Mouse (Mus musculus) testis, postnatal 14 days (tissue): ENCODE data around the gene Lmcd1.

ENCODE experiments used
- DNase-seq: peaks from one replicate; pipeline ENCODE4 v3.0.0; 2021; ENCODE audit warnings: low spot score

Gene Lmcd1

DNA sequence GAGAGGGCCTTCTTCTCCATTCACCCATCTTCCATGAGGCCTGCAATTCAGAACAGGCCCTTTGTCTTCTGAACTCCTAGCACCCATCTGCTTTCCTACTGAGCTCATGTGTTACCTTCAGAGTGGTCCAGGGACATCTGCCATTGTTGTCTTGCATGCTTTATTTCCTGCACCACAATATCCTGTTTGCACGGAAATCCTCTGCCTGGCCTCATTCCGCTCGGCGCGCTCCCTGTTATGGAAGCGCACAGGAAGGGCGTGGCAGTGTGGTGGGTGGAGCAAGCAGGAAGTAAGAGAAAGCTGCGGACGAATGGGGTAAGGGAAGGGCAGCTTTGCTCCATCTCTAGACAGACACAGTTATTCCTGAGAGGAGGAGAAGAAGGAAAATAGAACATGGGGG, 14.1 kb downstream of the Lmcd1 start:
- no peak for DNase-seq

- no peak for DNase-seq
These were observed 14.7 kb downstream of the Lmcd1 start for GRCm38 (mm10) chr6:112288271-112288670.

- no peak for DNase-seq
These were observed 17.6 kb downstream of the Lmcd1 start for GRCm38 (mm10) chr6:112291146-112291545.

GRCm38 (mm10) chr6:112293320-112293719, 19.8 kb downstream of the Lmcd1 start:
- DNase-seq: no peak

GRCm38 (mm10) chr6:112295269-112295668, 21.7 kb downstream of the Lmcd1 start:
- no peak for DNase-seq

- DNase-seq: no peak
These were observed 26.6 kb downstream of the Lmcd1 start for GRCm38 (mm10) chr6:112300146-112300545.

DNA sequence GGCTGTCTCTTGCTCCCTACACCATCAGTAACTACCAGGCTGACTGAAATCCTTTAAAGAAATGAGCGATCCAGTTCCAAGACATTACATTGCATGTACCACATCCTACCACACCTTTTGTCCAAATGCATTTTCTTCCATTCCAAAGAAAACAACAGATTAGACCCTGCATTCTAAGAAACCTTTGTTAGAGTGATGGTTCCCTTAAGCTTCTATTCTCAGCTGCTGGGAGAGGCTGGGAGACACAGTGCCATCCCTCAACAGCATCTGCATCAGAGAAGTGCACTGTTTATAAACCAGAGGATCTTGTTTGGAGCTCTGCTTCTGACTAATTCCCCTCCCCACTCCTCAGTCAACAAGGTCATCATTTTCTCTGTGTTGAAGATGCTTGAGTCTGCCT, 27.1 kb downstream of the Lmcd1 start:
- DNase-seq: no peak

DNA sequence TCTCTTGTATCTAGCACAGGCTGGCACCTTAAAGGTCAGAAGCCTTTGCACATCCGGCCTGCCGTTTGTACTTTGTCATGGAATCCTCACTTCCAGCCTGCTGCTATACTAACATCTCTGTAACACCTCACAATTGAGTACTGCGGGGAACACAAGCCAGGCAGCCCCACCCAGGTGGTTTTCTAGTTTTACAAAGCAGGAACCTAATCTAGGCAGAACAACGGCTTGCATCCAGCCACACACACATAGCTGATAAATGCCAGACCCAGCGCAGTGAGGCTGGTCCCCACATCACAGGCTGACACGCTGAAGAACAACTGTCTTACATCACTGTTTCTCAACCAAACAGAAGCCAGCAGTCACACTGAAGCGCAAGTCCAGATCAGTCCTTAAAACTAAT, 28.7 kb downstream of the Lmcd1 start:
- DNase-seq: no peak

GRCm38 (mm10) chr6:112302814-112303383, 29.3 kb downstream of the Lmcd1 start:
- no peak for DNase-seq

GRCm38 (mm10) chr6:112304751-112305150, 31.2 kb downstream of the Lmcd1 start:
- DNase-seq: peak; percentile 8

DNA sequence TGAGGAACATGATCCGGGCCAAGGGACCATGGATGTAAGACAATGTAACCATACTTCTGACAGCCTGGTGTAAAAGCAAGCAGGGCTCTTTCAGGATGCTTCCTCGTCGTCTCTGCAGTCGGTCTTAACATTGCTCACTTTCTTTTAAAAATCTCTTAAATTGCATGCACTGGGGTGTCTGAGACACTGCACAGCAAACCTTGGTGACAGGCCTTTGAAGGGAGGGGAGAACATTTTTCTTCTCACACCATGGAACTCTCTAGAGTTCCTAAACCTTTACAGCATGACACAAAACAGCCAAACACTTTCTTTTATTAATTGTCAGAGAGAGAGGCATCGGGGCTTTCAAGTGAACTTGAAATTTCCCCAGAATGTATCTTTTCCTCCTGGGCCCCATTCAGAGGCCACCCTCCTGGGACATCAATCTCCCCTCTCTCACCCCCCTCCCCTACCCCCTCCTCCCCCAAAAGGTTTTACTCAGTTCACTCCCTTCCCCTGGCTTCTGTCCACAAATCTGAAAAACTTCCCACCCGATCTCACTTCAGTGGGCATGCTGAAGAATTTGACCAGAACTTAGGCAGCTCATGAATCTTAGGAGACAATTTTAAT, 35.9 kb downstream of the Lmcd1 start:
- no peak for DNase-seq

- no peak for DNase-seq
These were observed 37.8 kb downstream of the Lmcd1 start for GRCm38 (mm10) chr6:112311385-112311784.

DNA sequence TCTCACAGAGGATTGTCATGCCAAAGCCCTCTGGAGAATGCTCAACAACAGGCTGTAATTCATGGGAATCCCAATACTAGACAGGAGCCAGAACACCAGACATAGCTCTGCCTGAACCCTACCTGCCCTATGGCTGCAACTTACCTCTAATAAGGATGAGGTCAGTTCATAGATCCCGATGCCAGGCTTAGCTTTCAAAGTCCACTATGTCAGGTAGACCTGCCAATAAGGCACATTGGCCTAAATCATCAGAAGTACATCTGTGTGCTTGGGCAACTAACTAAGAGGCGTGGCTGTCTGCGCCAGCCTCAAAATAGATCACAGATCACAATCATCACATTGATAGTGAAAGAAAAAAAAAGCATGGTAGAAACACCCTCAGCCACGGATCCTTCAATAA, 45.9 kb downstream of the Lmcd1 start:
- DNase-seq: no peak

- DNase-seq: no peak
These were observed 47.1 kb downstream of the Lmcd1 start for GRCm38 (mm10) chr6:112320679-112321078.

DNA sequence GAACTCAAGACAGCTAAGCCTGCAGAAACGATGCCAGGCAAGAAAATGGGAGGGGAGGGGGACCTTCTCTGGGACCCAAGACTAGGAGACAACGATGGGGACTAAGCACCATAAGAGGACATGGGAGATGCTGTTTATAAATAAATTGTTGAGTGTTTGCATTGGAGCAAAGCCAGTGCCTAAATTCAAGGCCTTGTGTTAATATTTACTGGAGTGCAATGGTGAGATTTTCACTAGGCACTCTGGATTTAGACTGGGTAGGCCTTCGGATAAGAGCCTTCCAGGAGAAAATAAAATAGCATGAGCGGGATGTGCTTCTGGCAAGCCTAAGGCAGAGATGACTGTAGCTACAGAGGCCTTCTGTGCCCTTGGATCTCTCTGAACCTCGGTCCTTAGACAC, 49.4 kb downstream of the Lmcd1 start:
- DNase-seq: no peak

DNA sequence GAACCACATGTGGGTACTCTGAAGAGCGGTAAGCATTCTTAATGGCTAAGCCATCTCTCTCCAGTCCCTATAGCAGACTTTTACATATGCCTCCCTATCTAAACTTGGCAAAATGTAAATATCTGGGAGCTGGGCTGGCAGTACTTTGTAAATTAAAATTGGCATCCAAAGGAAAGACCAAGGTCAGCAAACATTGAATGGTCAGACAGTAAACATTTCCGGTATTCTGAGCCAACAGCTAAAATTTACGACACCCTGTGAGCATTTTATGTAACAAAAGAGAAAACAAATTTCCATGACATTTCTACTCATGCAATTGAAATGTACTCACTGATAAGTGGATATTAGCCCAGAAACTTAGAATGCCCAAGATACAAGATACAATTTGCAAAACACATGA, 51.7 kb downstream of the Lmcd1 start:
- DNase-seq: no peak

- DNase-seq: no peak
These were observed 54.2 kb downstream of the Lmcd1 start for GRCm38 (mm10) chr6:112327793-112328192.

- DNase-seq: no peak
These were observed 57.1 kb downstream of the Lmcd1 start for GRCm38 (mm10) chr6:112330520-112331222.

- no peak for DNase-seq
These were observed 57.7 kb downstream of the Lmcd1 start for GRCm38 (mm10) chr6:112331223-112331598.

DNA sequence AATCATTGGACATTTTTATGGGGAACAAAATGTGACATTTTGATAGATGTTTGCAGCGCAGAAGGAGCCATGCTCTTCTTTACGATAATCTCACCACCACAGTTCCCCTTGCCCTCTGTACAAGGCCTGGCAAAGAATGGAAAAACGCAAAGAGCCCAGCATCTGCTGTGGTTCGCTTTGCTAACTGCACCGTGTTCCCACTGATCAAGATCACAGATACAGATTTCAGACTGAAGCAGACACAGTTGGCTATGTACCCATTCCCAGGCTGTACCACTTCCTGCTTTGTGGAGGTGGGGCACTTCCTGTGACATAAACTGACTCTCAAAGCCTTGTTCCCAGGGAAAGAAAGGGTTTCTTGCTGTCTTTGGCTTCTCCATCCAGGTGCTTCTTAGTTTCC, 60.4 kb downstream of the Lmcd1 start:
- peak; percentile 12 for DNase-seq

DNA sequence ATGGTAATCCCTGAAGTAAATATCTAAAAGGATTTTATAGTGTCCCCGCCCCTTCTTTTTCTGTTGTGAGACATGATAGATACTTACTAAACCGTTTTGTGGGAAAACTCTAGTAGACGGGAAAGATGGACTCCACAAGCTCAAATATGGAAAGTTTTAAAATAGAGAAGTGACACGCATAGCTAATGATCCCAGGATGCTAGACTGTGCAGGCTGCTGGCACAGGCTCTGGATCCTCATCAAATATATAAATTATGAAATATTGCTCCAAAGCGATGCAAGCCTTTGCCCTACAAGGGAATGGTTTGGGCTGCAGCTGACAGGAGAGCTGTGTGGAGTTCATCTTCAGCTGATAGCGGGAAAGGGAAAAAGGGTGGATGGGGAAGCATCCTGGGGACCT, 64.1 kb downstream of the Lmcd1 start:
- DNase-seq: no peak

DNA sequence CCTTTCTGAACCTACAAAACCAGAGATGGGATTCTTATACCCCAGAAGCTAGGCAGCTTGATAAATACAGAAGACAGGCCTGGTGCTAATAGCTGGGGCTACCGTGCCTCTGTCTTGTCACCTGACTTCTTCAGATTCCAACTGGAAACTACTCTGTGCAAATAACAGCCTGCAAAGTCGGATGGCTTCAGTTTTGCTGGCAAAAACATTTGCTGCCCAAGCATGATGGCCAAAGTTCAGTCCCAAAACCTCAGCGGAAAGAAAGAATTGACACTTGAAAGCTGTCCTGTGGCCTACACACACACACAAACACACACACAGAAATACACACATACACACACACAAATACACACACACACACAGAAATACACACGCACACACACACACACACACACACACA, 65.5 kb downstream of the Lmcd1 start:
- DNase-seq: no peak

DNA sequence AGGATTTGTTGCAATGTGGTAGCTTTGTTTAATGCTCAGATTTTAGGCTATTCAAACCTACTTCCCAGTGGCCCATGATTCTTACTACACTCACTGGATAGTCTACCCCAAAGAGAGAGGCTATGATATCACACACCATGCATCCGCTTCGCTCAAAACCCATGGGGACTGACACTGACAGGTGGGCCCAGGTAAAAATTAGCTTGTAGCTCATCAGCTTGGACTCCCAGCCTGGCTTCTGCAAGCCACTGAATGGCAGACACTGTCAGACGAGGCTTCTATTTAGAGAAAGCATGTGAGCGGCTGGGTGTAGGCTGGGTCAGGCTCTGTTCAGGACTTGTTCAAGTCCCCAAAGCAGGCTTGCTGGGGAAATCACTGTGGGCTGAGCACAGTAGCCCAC, 76.9 kb downstream of the Lmcd1 start:
- DNase-seq: no peak

DNA sequence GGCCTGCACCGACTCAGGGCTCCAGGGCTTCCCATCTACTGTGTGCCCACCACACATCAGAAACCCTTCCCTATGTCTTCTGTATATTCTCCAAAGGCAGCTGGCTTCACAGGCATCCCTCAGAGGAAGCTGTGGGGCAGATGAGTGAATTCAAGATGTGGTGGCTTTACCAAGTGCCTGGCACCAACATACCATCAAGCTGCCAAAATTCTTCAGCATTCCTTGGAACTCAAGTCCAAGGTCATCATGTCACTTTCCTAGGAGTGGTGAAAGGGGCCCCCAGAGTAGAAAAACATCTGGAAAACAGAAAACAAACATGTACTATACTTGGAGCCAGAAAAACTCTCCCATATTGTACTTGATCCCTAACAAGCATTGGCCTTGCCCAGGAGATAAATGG, 85.8 kb downstream of the Lmcd1 start:
- DNase-seq: no peak
